Comparison of ENCODE assay signal across 16 mouse cellular contexts in genomic region chr13:63289152-63289551, GRCm38 (mm10).
DNase-seq lines count a peak whose midpoint lies in the region; ATAC-seq and TF ChIP-seq lines count a peak whose summit lies in the region.
"Had no signal": no experiment of that assay in that cellular context is flagged by ENCODE, and none has a peak within 500 bp of the region (broad histone marks: within the 10 kb centered on the region; RNA-seq: fewer than 3 reads in every experiment).

No protein-coding gene starts in this region.

- no peak for DNase-seq in kidney, postnatal 4 days
- DNase-seq in stomach, postnatal 0 days (ENCODE audit: low spot score) = no peak
- no peak for DNase-seq in limb, embryonic 10.5 days (ENCODE audit: low spot score)
- DNase-seq in lung, postnatal 0 days (ENCODE audit: low spot score) = no peak
- no peak for DNase-seq in urinary bladder, postnatal 25 days (ENCODE audit: low spot score)
- DNase-seq: embryo, embryonic 11 days; kidney, adult 18-20 months; layer of hippocampus, adult 9-11 months; liver, postnatal 0 days; right cerebral cortex, postnatal 4 days; thymus, postnatal 25 days had no signal

- 46% methylated on average over 4 of the region's 4 CpGs for WGBS in kidney, embryonic 15.5 days
- 46% methylated on average over 4 of the region's 4 CpGs for WGBS in stomach, embryonic 14.5 days
- 40% methylated on average over 4 of the region's 4 CpGs for WGBS in stomach, postnatal 0 days
- 53% methylated on average over 4 of the region's 4 CpGs for WGBS in limb, embryonic 10.5 days
- WGBS in stomach, embryonic 16.5 days = 43% methylated on average over 4 of the region's 4 CpGs
- WGBS in lung, postnatal 0 days = 70% methylated on average over 4 of the region's 4 CpGs

- H3K27me3 ChIP-seq in kidney, embryonic 15.5 days = no peaks in the 10 kb centered on the region
- H3K27me3 ChIP-seq in stomach, embryonic 14.5 days (ENCODE audit: control insufficient read depth, insufficient read depth, low read length) = no peaks in the 10 kb centered on the region
- H3K27me3 ChIP-seq in stomach, postnatal 0 days (ENCODE audit: control insufficient read depth, insufficient read depth, low read length) = no peaks in the 10 kb centered on the region
- no peaks in the 10 kb centered on the region for H3K27me3 ChIP-seq in limb, embryonic 10.5 days (ENCODE audit: low read depth, poor library complexity, severe bottlenecking)
- H3K27me3 ChIP-seq in stomach, embryonic 16.5 days (ENCODE audit: control insufficient read depth, insufficient read depth, low read length) = no peaks in the 10 kb centered on the region
- H3K27me3 ChIP-seq in lung, postnatal 0 days (replicated peaks; ENCODE audit: insufficient read depth, low read length) = no peaks in the 10 kb centered on the region

- no peak overlapping the region for H3K9ac ChIP-seq in kidney, embryonic 15.5 days
- no peak overlapping the region for H3K9ac ChIP-seq in stomach, embryonic 14.5 days (replicated peaks; ENCODE audit: low read depth, low read length)
- no peak overlapping the region for H3K9ac ChIP-seq in stomach, postnatal 0 days (ENCODE audit: low read length)
- no peak overlapping the region for H3K9ac ChIP-seq in stomach, embryonic 16.5 days (ENCODE audit: low read length)
- no peak overlapping the region for H3K9ac ChIP-seq in lung, postnatal 0 days (replicated peaks; ENCODE audit: low read depth)
- H3K9ac ChIP-seq: liver, postnatal 0 days had no signal

- H3K4me3 ChIP-seq in kidney, embryonic 15.5 days (replicated peaks) = no peak overlapping the region
- H3K4me3 ChIP-seq in stomach, embryonic 14.5 days (ENCODE audit: low read depth, low read length) = no peak overlapping the region
- H3K4me3 ChIP-seq in stomach, postnatal 0 days (ENCODE audit: low read depth, low read length) = no peak overlapping the region
- no peak overlapping the region for H3K4me3 ChIP-seq in limb, embryonic 10.5 days
- no peak overlapping the region for H3K4me3 ChIP-seq in stomach, embryonic 16.5 days (replicated peaks; ENCODE audit: low read length)
- H3K4me3 ChIP-seq in lung, postnatal 0 days (ENCODE audit: low read depth, low read length) = no peak overlapping the region

- no peak for TF ChIP-seq CTCF in stomach, postnatal 0 days (IDR thresholded peaks at IDR 0.05; ENCODE audit: low read depth)
- no peak for TF ChIP-seq CTCF in lung, postnatal 0 days (IDR thresholded peaks at IDR 0.05)

- H3K27ac ChIP-seq in kidney, embryonic 15.5 days = peak overlapping the region; percentile 76
- H3K27ac ChIP-seq in stomach, embryonic 14.5 days (ENCODE audit: low read length) = peak overlapping the region; percentile 41; the same call in 1 of the 2 replicates
- no peak overlapping the region for H3K27ac ChIP-seq in stomach, postnatal 0 days (replicated peaks)
- peak overlapping the region; percentile 75 for H3K27ac ChIP-seq in limb, embryonic 10.5 days
- peak overlapping the region; percentile 19; the same call in 1 of the 2 replicates for H3K27ac ChIP-seq in stomach, embryonic 16.5 days (ENCODE audit: low read length)
- H3K27ac ChIP-seq in lung, postnatal 0 days (ENCODE audit: low read length) = no peak overlapping the region
- H3K27ac ChIP-seq: macrophage had no signal

- H3K36me3 ChIP-seq in kidney, embryonic 15.5 days = peaks cover 76% of the 10 kb centered on the region
- peaks cover 49% of the 10 kb centered on the region for H3K36me3 ChIP-seq in stomach, embryonic 14.5 days (ENCODE audit: control insufficient read depth, insufficient read depth, low read length)
- H3K36me3 ChIP-seq in stomach, postnatal 0 days (ENCODE audit: control insufficient read depth, insufficient read depth, low read length) = peaks cover 19% of the 10 kb centered on the region
- peaks cover 72% of the 10 kb centered on the region for H3K36me3 ChIP-seq in limb, embryonic 10.5 days
- peaks cover 17% of the 10 kb centered on the region for H3K36me3 ChIP-seq in stomach, embryonic 16.5 days (ENCODE audit: control insufficient read depth, insufficient read depth, low read length)
- peaks cover 21% of the 10 kb centered on the region for H3K36me3 ChIP-seq in lung, postnatal 0 days (ENCODE audit: insufficient read depth, low read length)

- no peak for ATAC-seq in kidney, embryonic 15.5 days (replicated peaks; ENCODE audit: low FRiP score)
- no peak for ATAC-seq in stomach, embryonic 14.5 days (ENCODE audit: insufficient number of reproducible peaks, insufficient read depth, low FRiP score, low read depth)
- no peak for ATAC-seq in stomach, postnatal 0 days (ENCODE audit: low FRiP score, low TSS enrichment)
- no peak for ATAC-seq in stomach, embryonic 16.5 days (ENCODE audit: insufficient read depth, low FRiP score)
- ATAC-seq in lung, postnatal 0 days = no peak
- ATAC-seq: liver, postnatal 0 days had no signal

- TF ChIP-seq EP300 in stomach, postnatal 0 days (optimal IDR thresholded peaks at IDR 0.05) = no peak
- TF ChIP-seq EP300 in lung, postnatal 0 days (IDR thresholded peaks at IDR 0.05) = no peak

- H3K9me3 ChIP-seq in kidney, embryonic 15.5 days (replicated peaks) = no peaks in the 10 kb centered on the region
- H3K9me3 ChIP-seq in stomach, embryonic 14.5 days (ENCODE audit: control insufficient read depth, low read depth, low read length) = no peaks in the 10 kb centered on the region
- H3K9me3 ChIP-seq in stomach, postnatal 0 days (ENCODE audit: control insufficient read depth, low read length) = no peaks in the 10 kb centered on the region
- no peaks in the 10 kb centered on the region for H3K9me3 ChIP-seq in limb, embryonic 10.5 days (replicated peaks)
- no peaks in the 10 kb centered on the region for H3K9me3 ChIP-seq in stomach, embryonic 16.5 days (replicated peaks; ENCODE audit: control insufficient read depth, low read length)
- H3K9me3 ChIP-seq in lung, postnatal 0 days (ENCODE audit: low read length) = no peaks in the 10 kb centered on the region
- H3K9me3 ChIP-seq: G1E had no signal

- H3K4me1 ChIP-seq in kidney, embryonic 15.5 days = peaks cover 47% of the 10 kb centered on the region
- H3K4me1 ChIP-seq in stomach, embryonic 14.5 days (ENCODE audit: control insufficient read depth, insufficient read depth, low read length) = peaks cover 16% of the 10 kb centered on the region
- H3K4me1 ChIP-seq in stomach, postnatal 0 days (replicated peaks; ENCODE audit: control insufficient read depth, insufficient read depth) = no peaks in the 10 kb centered on the region
- H3K4me1 ChIP-seq in limb, embryonic 10.5 days = peaks cover 62% of the 10 kb centered on the region
- peaks cover 16% of the 10 kb centered on the region; the same call in 1 of the 2 replicates for H3K4me1 ChIP-seq in stomach, embryonic 16.5 days (ENCODE audit: control insufficient read depth, insufficient read depth, low read length)
- peaks cover 12% of the 10 kb centered on the region; the same call in 1 of the 2 replicates for H3K4me1 ChIP-seq in lung, postnatal 0 days (ENCODE audit: insufficient read depth, low read depth, low read length)

- no peak overlapping the region for H3K4me2 ChIP-seq in kidney, embryonic 15.5 days
- no peak overlapping the region for H3K4me2 ChIP-seq in stomach, embryonic 14.5 days (replicated peaks; ENCODE audit: low read depth, low read length)
- H3K4me2 ChIP-seq in stomach, postnatal 0 days (replicated peaks; ENCODE audit: low read depth) = no peak overlapping the region
- H3K4me2 ChIP-seq in stomach, embryonic 16.5 days (ENCODE audit: low read depth, low read length) = no peak overlapping the region
- no peak overlapping the region for H3K4me2 ChIP-seq in lung, postnatal 0 days (replicated peaks; ENCODE audit: low read depth, low read length)

Comparison
In these comparisons a context has a peak if more than half of its experiments do, and no peak if none do; other contexts are left out.
1. H3K27ac ChIP-seq: peak in kidney, embryonic 15.5 days (single experiment), stomach, embryonic 14.5 days (single experiment), limb, embryonic 10.5 days (single experiment) and stomach, embryonic 16.5 days (single experiment); none in stomach, postnatal 0 days (single experiment) and lung, postnatal 0 days (single experiment).